Mouse (Mus musculus) heart, adult 2 months (tissue): Measurements from ENCODE around the gene Trp53rka. TPM values are rescaled to one million over a fixed set of nuclear protein-coding genes. Genes with fewer than 3 reads are reported as not detected.

ENCODE experiments used
- DNase-seq, 2 experiments: peaks; one replicate each; pipeline ENCODE4 v3.0.0; 2021
- H3K27ac ChIP-seq: fragments of 200-600 bp; 2 replicates; pipeline ENCODE4 v1.8.1; 2022
- H3K27me3 ChIP-seq: fragments of 200-500 bp; 2 replicates; pipeline ENCODE4 v1.6.1; 2012; ENCODE audit warnings: mild to moderate bottlenecking, low read length, inconsistent platforms, mixed read lengths; ENCODE audit not compliant: control insufficient read depth, insufficient read depth
- H3K36me3 ChIP-seq: fragments of 200-500 bp; 2 replicates; pipeline ENCODE4 v1.6.1; 2012; ENCODE audit warnings: low read length, inconsistent platforms; ENCODE audit not compliant: control insufficient read depth, insufficient read depth
- H3K4me1 ChIP-seq: fragments of 200-500 bp; 2 replicates; pipeline ENCODE4 v1.6.1; 2011; ENCODE audit warnings: low read length; ENCODE audit not compliant: control insufficient read depth, insufficient read depth
- H3K4me3 ChIP-seq: fragments of 200-600 bp; 2 replicates; pipeline ENCODE4 v1.8.1; 2022
- H3K79me2 ChIP-seq: fragments of 200-500 bp; replicated peaks from 2 replicates; pipeline ENCODE4 v1.6.1; 2012; ENCODE audit warnings: mild to moderate bottlenecking, inconsistent platforms, low read length, moderate library complexity, mixed read lengths; ENCODE audit not compliant: control insufficient read depth, insufficient read depth
- H3K9ac ChIP-seq: fragments of 200-500 bp; 2 replicates; pipeline ENCODE4 v1.6.1; 2012; ENCODE audit warnings: low read depth, mild to moderate bottlenecking, control low read depth, inconsistent platforms, low read length, mixed read lengths
- CTCF ChIP-seq: fragments of 200-600 bp; IDR thresholded peaks from 2 replicates; pipeline ENCODE4 v1.8.1; 2022; ENCODE audit warnings: antibody characterized with exemption, mild to moderate bottlenecking, moderate library complexity
- EP300 ChIP-seq: fragments of 200-500 bp; IDR thresholded peaks from 2 replicates; pipeline ENCODE4 v1.6.1; 2011; ENCODE audit warnings: low read depth, low read length, control low read depth; ENCODE audit not compliant: insufficient read depth
- POLR2A ChIP-seq: fragments of 200-500 bp; IDR thresholded peaks from 2 replicates; pipeline ENCODE4 v1.6.1; 2011; ENCODE audit warnings: mild to moderate bottlenecking, low read depth, low read length, control low read depth; ENCODE audit not compliant: insufficient read depth
- WGBS: fragments of 180-500 bp; shearing (Covaris S2); methylation state at CpG from one replicate; pipeline ENCODE4 v1.1.7; 2018; 5-methylcytosine and 5-hydroxymethylcytosine counted together
- intact Hi-C: fragments of 180-260 bp; cut with DNase I; formaldehyde crosslinking; loops from one replicate; pipeline ENCODE4 v1.15.1; 2025
- long read RNA-seq: library from polyadenylated mRNA; stranded (forward); transcript quantifications from one replicate; pipeline ENCODE4 v2.0.0, GENCODE M21; 2021
- polyA plus RNA-seq: library from polyadenylated mRNA; depleted of rRNA; stranded (reverse); fragments of >200 nt; gene quantifications from 2 replicates; pipeline ENCODE4 v1.2.3, GENCODE M21; 2012; rRNA removed
- total RNA-seq, 2 experiments: library from RNA; stranded (reverse); gene quantifications; 2 replicates each; pipeline ENCODE4 v1.2.3; 2021

Gene Trp53rka
- 1 to 10 TPM; 8.8 to 9.2 TPM for total RNA-seq
- 10.9 and 14.4 TPM in 2 replicates for polyA plus RNA-seq
- long read RNA-seq, transcript Trp53rka-201 (2 exons, 1,880 nt), result major isoform, 11 of 15 reads
- long read RNA-seq, partial matches to known transcripts, result 0 of 15 reads
- long read RNA-seq, other reads (novel, unspliced or antisense), result 4 of 15 reads

GRCm38 (mm10) chr2:165492648-165493553, at the start of gene Trp53rka:
TSS of gene Trp53rka (minus strand) at chr2:165493324.
- Histone ChIP-seq H3K9ac (peak within 1 kb of the TSS; percentile 92), H3K4me1 (0 out of 2 replicates have a peak, but pooled peaks cover 1% of the 10 kb centered on the region), H3K36me3 (no peaks in the 10 kb centered on the region), H3K79me2 (no peaks in the 10 kb centered on the region), H3K27ac (peak within 1 kb of the TSS; percentile 71), H3K4me3 (peak within 1 kb of the TSS; percentile 67), H3K27me3 (no peaks in the 10 kb centered on the region)
- WGBS, result under 1% methylated on average over 83 of the region's 84 CpGs
- no peak for TF ChIP-seq CTCF
- peak; percentile 81; the same call in 1 of the 2 replicates for TF ChIP-seq EP300
- peak; percentile 61; the same call in 1 of the 2 replicates for TF ChIP-seq POLR2A
- intact Hi-C loops, result loop anchor here (5.0 kb wide), 1 partner anchor 1304 kb away; no protein-coding TSS in a partner anchor
- DNase-seq, result peak; percentile 89 to 90

GRCm38 (mm10) chr2:165540975-165541374, 47.9 kb upstream of the Trp53rka start:
- DNase-seq, result no peak
- Histone ChIP-seq H3K4me3 (no peak overlapping the region), H3K27me3 (no peaks in the 10 kb centered on the region), H3K79me2 (no peaks in the 10 kb centered on the region), H3K27ac (no peak overlapping the region), H3K9ac (no peak overlapping the region), H3K36me3 (no peaks in the 10 kb centered on the region), H3K4me1 (no peaks in the 10 kb centered on the region)
- TF ChIP-seq EP300 (no peak), POLR2A (no peak), CTCF (no peak)
- 64% methylated on average over 3 of the region's 3 CpGs for WGBS
- intact Hi-C loops, result no loop called here

DNA sequence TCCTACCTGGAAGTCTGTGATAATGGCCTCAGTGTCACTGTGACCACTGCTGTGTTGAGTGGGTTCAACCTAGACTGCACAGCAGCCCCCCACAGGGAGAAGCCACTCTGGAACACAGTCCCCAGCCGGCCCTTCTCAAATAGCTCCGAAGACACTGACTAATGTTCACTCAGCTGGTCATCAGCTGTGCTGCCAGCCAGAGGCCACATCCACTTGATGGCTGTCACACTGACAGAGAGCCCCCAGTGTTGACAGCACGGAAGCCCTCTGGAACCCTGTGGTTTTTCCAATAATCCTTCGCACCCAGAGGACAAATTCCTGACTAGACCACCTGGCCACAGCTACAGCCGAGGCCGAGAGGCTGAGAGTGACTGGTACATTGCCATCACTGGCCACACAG, 40.7 kb upstream of the Trp53rka start:
- DNase-seq, result no peak
- Histone ChIP-seq H3K27me3 (no peaks in the 10 kb centered on the region; the same call in 1 of the 2 replicates), H3K4me1 (no peaks in the 10 kb centered on the region), H3K36me3 (no peaks in the 10 kb centered on the region), H3K27ac (no peak overlapping the region), H3K4me3 (no peak overlapping the region), H3K9ac (no peak overlapping the region), H3K79me2 (no peaks in the 10 kb centered on the region)
- intact Hi-C loops, result no loop called here
- 49% methylated on average over 6 of the region's 6 CpGs for WGBS
- TF ChIP-seq CTCF (no peak), POLR2A (no peak), EP300 (no peak)

DNA sequence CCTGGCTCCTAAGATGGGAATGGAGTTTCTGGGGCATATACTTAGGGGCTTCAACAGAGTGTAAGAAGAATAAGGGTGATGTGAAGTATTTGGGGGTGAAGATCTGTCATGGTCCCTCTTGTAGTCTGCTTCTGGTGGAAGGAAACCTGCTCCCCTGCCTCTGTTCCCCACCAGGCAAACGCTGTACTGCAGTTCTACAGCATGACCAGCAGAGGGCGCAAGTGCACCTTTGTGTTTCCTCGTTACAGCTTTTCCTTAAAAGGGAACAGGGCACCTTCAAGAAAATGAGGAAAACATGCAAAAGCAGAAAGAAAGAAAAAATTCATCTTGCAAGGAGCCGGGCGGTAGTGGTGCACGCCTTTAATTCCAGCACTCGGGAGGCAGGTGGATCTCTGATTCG, 36.0 kb upstream of the Trp53rka start:
- no peaks in the 10 kb centered on the region for H3K27me3 ChIP-seq
- H3K79me2 ChIP-seq, result no peaks in the 10 kb centered on the region
- no peak overlapping the region for H3K27ac ChIP-seq
- intact Hi-C loops, result loop anchor here (1.0 to 5.0 kb wide), 2 partner anchors 222 to 518 kb away; no protein-coding TSS in a partner anchor
- no peak overlapping the region for H3K4me3 ChIP-seq
- no peak overlapping the region for H3K9ac ChIP-seq
- TF ChIP-seq CTCF, result peak; percentile 100; the same call in 1 of the 2 replicates
- TF ChIP-seq POLR2A, result no peak
- no peaks in the 10 kb centered on the region for H3K36me3 ChIP-seq
- H3K4me1 ChIP-seq, result no peaks in the 10 kb centered on the region
- peak; percentile 27 to 75 for DNase-seq
- WGBS, result 16% methylated on average over 8 of the region's 8 CpGs

DNA sequence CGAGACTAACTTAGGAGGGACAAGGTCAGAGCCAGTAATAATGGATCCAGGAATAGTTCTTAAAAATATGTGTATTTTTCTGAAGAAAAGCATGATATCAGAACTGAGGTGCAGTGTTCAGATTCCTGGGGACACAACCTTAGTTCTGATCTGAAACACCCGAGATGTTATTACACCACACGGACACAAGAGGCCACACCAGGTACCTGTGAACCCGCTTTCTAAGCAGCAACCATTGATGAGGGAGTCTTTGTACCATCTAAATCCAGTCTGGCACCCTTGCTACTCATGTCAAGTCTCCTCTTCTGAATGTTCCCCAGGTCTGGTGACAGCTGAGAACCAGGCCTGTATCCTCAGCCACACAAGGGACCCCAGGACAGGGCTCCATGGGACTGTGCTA, 32.5 kb upstream of the Trp53rka start:
- H3K36me3 ChIP-seq, result no peaks in the 10 kb centered on the region
- intact Hi-C loops, result loop anchor here (5.0 kb wide), 1 partner anchor 522 kb away; no protein-coding TSS in a partner anchor
- H3K4me1 ChIP-seq, result no peaks in the 10 kb centered on the region
- TF ChIP-seq CTCF (peak; percentile 57), POLR2A (no peak)
- DNase-seq, result no peak
- H3K79me2 ChIP-seq, result no peaks in the 10 kb centered on the region
- no peak overlapping the region for H3K9ac ChIP-seq
- no peaks in the 10 kb centered on the region for H3K27me3 ChIP-seq
- WGBS, result 49% methylated on average over 4 of the region's 4 CpGs
- no peak overlapping the region for H3K4me3 ChIP-seq
- H3K27ac ChIP-seq, result no peak overlapping the region

DNA sequence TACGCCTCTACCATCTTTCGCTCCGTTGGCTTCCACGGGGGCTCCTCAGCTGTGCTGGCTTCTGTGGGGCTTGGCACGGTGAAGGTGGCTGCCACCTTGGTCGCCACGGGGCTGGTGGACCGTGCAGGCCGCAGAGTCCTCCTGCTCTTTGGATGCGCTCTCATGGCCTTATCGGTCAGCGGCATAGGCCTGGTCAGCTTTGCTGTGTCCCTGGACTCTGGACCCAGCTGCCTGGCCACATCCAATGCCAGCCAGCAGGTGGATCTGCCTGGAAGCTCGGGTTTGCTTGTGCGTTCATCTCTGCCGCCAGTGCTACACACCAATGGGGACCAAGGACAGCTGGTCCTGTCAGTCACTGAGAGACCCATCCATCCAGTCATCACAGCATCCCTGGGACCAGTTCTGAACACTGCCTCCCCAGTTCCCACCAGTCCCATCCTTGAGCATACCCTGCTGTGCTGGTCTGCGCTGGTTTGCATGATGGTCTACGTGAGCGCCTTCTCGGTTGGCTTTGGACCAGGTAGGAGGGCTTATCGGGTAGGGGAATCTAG, 22.1 kb upstream of the Trp53rka start:
- 96% methylated on average over 20 of the region's 20 CpGs for WGBS
- no peak overlapping the region for H3K9ac ChIP-seq
- intact Hi-C loops, result no loop called here

More for the DNA sequence above, 22.1 kb upstream of the Trp53rka start:
- Histone ChIP-seq H3K79me2 (no peaks in the 10 kb centered on the region), H3K27ac (no peak overlapping the region), H3K4me1 (no peaks in the 10 kb centered on the region), H3K27me3 (no peaks in the 10 kb centered on the region), H3K36me3 (no peaks in the 10 kb centered on the region), H3K4me3 (no peak overlapping the region)
- no peak for DNase-seq
- no peak for TF ChIP-seq POLR2A
- no peak for TF ChIP-seq EP300
- no peak for TF ChIP-seq CTCF
